Mouse (Mus musculus): ENCODE measurements at regions not wholly inside any gene's neighbourhood (a gene's known extent, or its start where the extent isn't known, plus 50 kb on each side); places are given as distances from the start of the nearest gene placed in this dataset.

DNA sequence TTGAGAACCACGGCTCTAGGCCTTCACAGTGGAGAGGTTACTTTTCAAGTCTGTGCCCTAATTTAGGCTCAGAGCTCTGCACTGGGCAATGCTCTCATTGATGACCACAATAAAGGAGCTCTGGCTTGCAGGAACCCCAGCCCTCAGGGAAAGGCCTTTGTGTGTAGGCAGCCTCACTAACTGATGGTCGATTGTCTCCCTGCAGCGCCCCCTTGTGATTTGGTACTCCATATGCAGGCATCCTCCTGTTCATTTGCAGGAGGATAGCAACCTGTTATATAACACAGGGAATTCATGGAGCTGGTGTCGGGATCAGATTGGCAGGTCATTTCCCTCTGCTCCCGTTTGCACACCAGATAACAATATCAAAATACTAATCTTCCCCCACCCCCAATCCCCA, 59.6 kb upstream of the Trpc7 start:
- intact Hi-C loops (cut with DNase I; ENCODE audit: low total_unique reads) = no loop called here
- no peak for DNase-seq

GRCm38 (mm10) chr13:56948086-56948485, 52.3 kb upstream of the Trpc7 start:
- intact Hi-C loops (cut with DNase I; ENCODE audit: low total_unique reads) = no loop called here
- DNase-seq = no peak

DNA sequence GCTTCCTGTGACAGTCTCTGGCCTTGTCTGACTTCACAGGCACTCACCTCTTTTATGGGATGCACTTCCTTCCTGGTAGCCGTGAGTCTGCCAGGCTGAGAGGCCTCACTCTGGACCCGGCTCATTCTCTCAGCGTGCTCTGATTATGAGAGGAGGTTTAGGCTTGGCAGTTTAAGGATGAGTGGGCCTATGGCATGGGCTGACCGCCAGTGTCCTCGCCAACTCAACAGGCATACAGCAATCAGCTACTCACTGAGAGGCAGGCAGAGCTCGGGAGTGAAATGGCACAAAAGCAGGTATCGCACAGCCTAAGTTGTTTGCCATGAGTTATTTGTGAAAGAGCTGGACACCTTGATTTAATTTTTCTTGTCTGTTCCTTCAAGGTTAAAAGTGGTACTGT, 51.5 kb upstream of the Trpc7 start:
- DNase-seq = no peak
- intact Hi-C loops (cut with DNase I; ENCODE audit: low total_unique reads) = no loop called here

All from gastrocnemius, postnatal 14 days (tissue).